Comparison of ENCODE assay signal across 8 mouse cellular contexts in the genomic region with DNA sequence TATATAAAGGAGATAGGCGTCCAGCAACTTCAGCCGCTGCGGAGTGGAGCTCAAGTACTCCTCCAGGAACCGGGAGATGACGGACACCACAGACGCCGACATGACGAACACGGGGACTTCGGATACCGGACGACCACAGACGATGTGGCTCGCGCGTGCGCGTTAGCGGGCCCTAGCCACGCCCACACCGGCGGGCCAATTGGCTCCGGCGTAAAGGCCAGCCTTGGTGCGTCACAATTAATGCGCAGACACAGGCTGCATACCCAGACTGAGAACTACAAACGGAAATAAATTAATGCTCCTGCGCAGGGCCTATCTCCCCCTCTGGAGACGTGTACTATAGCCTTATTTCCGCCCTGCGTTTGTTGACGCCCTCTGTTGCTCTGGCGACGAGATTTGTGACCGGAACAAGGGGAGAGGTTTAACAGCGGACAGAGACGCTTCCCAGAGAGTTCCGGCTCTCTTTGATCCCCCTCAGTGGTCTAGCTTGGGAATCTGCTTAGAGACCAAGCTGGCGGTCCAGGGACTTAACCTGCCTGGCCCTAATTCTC. TPM values are rescaled to one million over a fixed set of nuclear protein-coding genes. Genes with fewer than 3 reads are reported as not detected.
DNase-seq lines count a peak whose midpoint lies in the region; ATAC-seq lines count a peak whose summit lies in the region.

A gene (minus strand): TSS at position 364 of the 551 bp plus-strand sequence.
A gene (plus strand): TSS at position 448 of the 551 bp plus-strand sequence.

- ATAC-seq in inflammation-experienced regulatory T-cells, adult 6 months: peak; percentile 99
- ATAC-seq in megakaryocyte-erythroid progenitor cell, adult 5-6 weeks (replicated peaks; ENCODE audit: low FRiP score, low TSS enrichment, poor library complexity, severe bottlenecking): peak; percentile 97

- DNase-seq in adrenal gland, adult (ENCODE audit: inconsistent age in 2 of 2, low spot score in 1 of 2): peak; percentile 99
- DNase-seq in embryo, embryonic 10.5 days (ENCODE audit: low spot score): peak; percentile 98
- peak; percentile 98 for DNase-seq in gastrocnemius, postnatal 14 days
- peak; percentile 95 to 98 for DNase-seq in left cerebral cortex, postnatal 10 days (ENCODE audit: extremely low spot score in 1 of 2, low spot score in 2 of 2)
- peak; percentile 97 for DNase-seq in right cerebral cortex, postnatal 25 days
- DNase-seq in urinary bladder, postnatal 4 days (ENCODE audit: low spot score in 2 of 2): peak; percentile 97 to 99

- intact Hi-C loops in gastrocnemius, postnatal 14 days (cut with DNase I; ENCODE audit: low total_unique reads): no loop called here
- intact Hi-C loops in left cerebral cortex, postnatal 10 days (cut with DNase I): loop anchor here (5.0 kb wide), 1 partner anchor 108 kb away; a partner anchor contains a TSS

RNA-seq across cellular contexts. Expression of the first gene that starts in this region (rescaled TPM):
- 10 to 100 TPM; 67.4 to 70.3 TPM for total RNA-seq in gastrocnemius, postnatal 14 days (2021)
- polyA plus RNA-seq in inflammation-experienced regulatory T-cells, adult 6 months (2017; shearing (Covaris generic)): 100 to 1,000 TPM; 393 to 515 (median 490) TPM
- total RNA-seq in left cerebral cortex, postnatal 10 days (2021): 100 to 1,000 TPM; 121 to 126 TPM
- total RNA-seq in megakaryocyte-erythroid progenitor cell, adult 5-6 weeks (2014; fragmentation: Nextera tagmentation): 184 and 235 TPM in 2 replicates
- total RNA-seq in megakaryocyte-erythroid progenitor cell, adult 5-6 weeks (2017): 106 and 168 TPM in 2 replicates

RNA-seq across cellular contexts. Expression of the second gene that starts in this region (rescaled TPM):
- 10 to 100 TPM; 18.4 to 19.9 TPM for total RNA-seq in gastrocnemius, postnatal 14 days (2021)
- polyA plus RNA-seq in inflammation-experienced regulatory T-cells, adult 6 months (2017; shearing (Covaris generic)): 10 to 100 TPM; 20.3 to 33.0 (median 29.4) TPM
- total RNA-seq in left cerebral cortex, postnatal 10 days (2021): 10 to 100 TPM; 43.7 to 48.0 TPM
- total RNA-seq in megakaryocyte-erythroid progenitor cell, adult 5-6 weeks (2014; fragmentation: Nextera tagmentation): 25.5 and 28.5 TPM in 2 replicates
- 16.9 and 18.6 TPM in 2 replicates for total RNA-seq in megakaryocyte-erythroid progenitor cell, adult 5-6 weeks (2017)

Comparison
In these comparisons a context has a peak if more than half of its experiments do, and no peak if none do; other contexts are left out.
1. Peak in every context shown above with its lines: DNase-seq and ATAC-seq.